Mouse (Mus musculus): ENCODE results near the gene Ap1b1.

Ap1b1 gene

DNA sequence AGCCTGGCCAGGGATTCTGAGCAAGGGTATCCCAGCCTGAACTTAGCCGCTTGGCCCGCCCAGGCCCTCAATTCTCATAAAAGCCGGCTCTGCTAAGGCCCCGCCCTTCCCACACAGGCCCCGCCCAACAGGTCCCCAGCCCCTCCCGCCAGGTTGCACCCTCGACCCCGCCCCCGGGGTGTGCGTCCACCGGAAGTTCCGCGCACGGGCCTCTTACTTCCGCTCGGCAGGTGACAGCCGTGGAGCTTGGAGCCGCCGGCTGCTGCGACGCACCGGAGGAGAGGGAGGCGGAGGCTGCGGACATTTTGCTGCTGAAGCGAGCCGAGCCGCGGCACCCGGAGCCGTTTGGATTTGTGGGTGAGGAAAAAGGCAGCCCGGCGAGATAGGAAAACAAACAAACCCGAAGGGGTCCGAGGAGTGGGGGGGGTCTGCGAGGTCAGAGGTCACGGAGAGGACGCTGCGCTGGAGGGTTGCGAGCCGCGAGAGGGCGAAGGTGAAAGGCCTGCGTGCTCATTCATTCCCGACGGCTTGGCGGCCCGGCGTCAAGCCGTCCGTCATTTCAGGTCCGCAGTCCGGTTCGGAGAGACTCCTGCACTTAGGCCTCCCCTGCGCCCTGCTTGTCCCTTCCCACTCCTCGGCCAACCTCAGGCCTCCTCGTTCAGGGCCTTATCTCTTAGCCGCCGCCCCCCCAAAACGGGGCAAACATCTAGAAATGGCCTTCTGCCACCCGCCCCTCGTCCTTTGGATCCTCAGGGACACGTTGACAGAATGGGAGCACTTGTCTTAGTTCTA is at the start of gene Ap1b1:
Gene Ap1b1, plus strand, starts transcription at position 130 of the 792 bp plus-strand sequence.
- DNase-seq, result peak; percentile 87

DNA sequence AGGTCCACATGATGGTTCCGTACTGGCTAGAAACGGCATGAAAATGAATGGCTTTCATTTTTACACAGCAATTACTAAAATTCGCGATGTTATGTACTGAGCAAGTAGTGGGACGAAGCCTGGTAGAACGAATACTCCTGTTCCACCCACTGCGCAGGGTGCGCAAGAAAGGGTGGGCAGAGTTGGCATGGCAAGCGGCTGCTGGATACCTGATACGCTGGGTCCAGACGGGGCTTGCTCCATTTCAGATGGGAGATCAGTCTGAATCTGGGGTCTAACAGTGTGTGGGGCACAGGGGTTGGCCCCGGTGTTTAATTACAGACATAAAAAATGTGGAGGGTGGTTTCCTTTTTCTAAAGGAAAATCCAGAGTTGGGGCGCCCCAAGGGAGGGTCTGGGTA is 40.1 kb upstream of the Ap1b1 start:
- no peak for DNase-seq

- DNase-seq, result no peak
Measured at GRCm38 (mm10) chr11:4946947-4947812, 39.4 kb upstream of the Ap1b1 start.

DNA sequence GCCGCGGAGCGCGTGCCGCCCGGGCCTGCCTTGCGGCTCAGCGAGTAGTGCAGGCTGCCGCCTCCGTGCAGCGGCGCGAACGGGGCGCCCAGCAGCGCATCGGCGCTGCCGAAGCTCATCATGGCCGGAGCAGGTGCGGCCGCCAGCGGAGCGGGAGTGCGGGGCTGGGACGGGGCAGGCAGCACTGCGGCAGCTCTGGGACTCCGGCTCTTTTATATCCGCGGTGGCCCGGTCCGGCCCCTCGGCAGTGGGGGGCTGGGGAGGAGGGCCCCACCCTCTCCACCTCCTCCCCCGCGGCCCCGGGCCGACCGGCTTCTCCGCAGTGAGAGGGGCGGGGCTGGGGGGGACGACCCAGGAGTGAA is 38.8 kb upstream of the Ap1b1 start, which contains the start of gene Nefh:
Gene Nefh, minus strand, starts transcription at position 252 of the 362 bp plus-strand sequence.
- no peak for DNase-seq

DNA sequence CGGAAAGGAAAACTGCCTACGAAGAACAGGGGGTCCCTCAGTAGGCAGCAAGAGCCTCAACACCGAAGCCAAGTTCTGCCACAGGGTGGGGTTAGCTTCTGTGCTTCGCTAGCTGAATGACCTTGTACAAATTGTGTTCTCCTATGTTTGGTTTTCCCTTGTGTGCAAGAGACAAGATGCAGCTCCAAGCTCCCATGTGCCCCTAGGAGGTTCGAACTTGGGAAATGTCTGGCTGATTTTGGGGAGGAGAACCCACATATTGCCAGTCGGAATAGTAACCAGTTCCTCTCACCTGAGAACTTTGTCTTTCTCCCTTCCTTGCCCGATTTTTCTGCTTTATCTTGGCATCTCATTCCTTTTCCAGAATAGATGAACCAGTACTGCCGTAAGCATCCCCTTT is 37.8 kb upstream of the Ap1b1 start:
- no peak for DNase-seq

DNA sequence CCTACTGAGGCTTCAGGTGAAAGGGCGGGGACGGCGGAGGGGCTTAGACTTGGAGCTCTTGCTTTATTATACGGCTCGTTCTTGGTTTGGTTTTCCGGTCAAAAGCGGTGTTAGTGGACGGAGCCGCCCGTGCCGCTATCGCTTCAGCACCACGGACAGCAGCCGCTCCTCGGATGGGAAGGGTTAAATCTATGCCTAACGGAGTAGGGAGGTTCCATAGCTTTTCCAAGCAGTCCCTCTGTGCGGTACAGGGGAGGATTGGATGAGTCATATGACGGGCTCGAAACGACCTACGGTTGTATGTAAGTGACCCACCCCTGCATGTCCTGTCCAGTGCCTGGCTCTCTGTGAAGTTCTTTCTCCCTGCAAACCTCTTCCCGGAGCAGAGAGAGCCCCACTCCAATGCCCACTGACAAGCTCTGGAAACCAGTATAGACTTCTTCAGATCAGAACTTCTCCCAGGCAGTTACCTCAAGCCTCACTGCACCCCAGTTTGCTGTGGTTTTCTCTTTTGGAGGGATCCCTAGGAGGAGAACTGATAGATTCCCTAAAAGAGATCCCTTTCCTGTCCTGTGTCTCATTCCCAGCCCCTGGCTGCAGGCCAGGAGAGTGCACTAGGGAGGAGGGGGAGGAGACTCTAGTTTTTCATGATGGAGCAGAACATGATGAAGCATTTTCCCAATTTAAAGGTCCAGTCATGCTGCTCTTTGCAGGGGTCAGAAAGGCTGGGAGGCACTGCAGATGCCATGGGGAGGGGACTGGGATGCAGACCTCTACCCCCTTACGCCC is 37.2 kb upstream of the Ap1b1 start:
- no peak for DNase-seq

GRCm38 (mm10) chr11:4953401-4953800 is 33.2 kb upstream of the Ap1b1 start:
- no peak for DNase-seq

DNA sequence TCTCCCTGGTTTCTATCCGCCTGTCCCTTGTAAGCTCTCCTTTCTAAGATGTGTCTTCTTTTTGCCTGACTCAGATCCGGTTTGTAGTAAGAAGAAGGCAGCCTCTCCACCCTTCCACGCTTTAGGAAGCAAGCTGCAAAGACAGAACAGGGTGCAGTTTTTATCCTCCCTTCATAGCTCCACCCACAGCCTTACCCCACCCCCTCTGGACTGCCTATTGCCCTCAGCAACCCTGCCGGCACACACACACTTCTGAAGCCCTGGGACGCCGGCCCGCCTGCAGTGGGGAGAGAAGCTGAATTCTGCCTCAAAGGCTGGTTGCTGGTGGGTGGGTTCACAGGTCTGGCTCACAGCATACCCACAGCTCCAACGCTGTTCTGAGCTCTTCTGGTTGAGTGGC is 32.7 kb upstream of the Ap1b1 start:
- no peak for DNase-seq

DNA sequence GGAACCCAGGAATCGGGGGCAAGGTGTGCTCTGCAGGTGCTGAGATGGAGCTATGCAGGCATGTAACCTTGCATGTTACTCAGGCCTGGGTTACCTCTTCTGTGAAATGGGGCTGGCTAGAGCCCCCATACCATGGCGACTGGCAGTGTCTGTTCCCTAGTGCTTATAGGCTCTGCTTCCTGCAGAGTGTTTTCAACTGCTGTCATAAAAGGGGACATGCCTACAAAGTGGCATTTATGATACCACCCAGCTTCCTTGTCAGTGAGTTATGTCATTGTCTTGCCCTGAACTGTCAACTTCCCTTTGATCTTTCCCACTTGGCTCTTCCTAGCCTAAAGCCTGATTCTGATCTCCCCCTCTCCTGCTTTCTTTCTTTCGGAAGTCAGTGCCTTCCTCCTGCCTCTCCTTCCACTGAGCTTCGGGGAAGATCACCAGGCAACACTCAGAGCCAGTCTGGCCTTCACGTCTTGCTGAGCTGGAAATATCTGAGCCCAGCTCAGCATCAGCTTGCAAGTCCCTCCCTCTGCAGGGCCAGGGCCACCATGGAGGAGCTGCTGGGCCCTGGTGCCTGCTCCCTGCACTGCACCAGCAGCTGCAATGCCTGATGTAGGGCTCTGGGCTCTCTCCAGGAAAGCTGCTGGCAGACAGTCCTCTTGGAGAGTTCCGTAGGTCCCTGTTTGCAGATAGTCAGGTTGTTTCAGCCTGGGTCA is 23.4 kb upstream of the Ap1b1 start:
- DNase-seq, result no peak

DNA sequence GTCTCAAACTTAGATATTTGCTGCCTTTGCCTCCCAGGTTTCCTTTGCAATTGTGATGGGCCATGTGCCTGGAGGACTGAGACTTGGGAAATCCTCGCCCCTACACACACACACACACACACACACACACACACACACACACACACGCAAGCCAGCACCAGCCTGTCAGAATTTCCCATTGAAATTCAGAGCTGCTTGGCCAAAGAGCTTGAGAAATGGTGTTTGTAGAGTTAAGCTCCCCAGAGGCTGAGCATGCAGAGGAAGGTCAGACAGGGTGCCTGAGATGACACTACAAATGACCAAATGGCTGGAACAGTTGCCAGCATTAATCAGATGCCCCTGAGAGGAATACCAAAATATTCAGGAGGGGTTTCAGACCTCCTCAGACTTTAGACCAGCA is 20.3 kb upstream of the Ap1b1 start:
- no peak for DNase-seq

- no peak for DNase-seq
Measured at GRCm38 (mm10) chr11:4966888-4967287, 19.7 kb upstream of the Ap1b1 start.

GRCm38 (mm10) chr11:4967549-4967948 is 19.1 kb upstream of the Ap1b1 start:
- no peak for DNase-seq

- peak; percentile 61 for DNase-seq
Measured at GRCm38 (mm10) chr11:4968376-4968775, 18.2 kb upstream of the Ap1b1 start.

DNA sequence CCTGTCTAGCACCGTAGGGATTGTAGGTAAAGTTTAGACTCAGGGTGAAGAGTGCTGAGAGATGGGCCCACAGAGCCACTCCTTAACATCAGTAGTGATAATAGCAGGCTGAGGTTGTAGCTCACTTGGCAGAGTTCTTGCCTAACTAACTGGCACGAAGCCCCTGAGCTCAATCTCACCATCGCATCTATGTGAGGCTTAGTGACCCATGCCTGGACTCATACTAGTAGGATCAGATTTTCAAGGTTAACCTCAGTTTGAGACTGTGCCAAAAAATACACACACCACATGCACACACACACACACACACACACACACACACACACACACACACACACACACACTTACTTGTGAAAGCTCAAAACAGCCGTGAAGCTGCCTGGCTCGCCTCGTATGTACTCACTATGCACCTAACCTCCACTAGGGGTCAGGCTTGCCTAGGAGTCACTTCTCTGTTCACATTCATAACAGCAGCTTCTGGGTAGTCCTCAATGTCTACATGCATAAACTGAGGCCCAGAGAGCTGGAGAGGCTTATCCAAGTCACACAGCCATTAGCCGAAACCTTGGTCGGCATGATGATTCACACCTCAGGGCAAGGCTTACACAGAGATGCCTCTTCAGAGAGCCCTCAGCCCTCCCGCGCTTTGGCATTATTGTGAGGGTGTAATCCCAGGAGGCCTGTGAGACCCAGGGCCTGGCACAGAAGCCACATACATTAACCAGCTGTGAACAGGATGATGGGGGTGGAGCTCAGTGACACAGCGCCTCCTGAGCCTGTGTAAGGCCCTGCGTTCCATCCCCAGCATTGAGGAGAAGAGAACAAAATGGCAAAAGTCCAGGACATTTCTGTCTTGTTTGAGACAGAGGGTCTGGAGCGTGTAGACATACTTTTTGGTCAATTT is 13.4 kb upstream of the Ap1b1 start:
- DNase-seq, result peak; percentile 65

DNA sequence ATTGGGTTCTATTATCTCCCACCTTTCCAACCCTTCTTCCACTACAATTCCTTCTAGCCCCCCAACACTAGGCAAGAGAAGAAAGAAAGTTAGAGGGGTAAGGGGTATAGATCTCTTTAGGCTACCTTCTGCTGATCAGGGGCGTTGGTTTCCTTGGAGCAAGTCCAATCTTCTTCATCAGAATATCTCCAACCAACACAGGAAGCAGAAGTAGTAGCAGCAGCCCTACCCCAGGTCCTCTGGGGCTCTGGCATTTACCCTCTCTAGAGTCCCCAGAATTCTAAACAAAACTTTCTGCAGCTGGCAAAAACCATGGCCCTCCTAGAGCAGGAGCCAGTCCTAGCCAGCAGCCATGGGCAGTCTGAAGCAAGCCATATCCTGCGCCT is 12.8 kb upstream of the Ap1b1 start:
- no peak for DNase-seq

DNA sequence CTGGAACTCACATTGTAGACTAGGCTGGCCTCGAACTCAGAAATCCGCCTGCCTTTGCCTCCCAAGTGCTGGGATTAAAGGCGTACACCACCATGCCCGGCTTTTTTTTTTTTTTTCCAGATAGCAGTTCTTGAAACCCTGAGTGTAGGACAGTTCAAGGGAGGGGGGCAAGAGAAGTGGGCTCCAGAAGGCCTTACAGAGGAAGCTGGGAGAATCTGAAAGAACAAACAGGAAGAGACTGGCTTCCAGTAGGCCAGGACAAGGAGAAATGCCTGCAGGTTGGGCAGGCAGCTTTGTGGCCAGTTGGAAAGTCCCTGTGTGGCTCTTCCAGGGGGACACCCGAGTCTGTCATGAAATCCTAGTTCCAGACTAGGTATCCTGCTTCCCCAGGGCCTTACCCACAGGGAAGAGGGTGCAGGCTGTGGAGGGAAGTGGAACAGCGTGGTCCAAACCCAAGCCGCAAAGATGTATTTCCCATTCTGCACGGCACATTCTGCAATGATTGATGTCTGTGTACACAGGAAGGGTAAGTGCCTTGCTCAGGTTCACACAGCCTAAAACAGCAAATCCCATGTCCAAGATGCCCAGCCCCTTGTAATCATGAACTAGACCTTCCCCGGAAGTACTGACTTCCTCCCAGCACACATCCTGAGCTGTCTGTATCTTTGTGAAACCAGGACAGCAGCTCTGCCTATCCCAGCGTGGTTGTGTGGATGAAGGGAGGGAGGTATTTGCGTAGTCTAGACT is 12.1 kb upstream of the Ap1b1 start:
- no peak for DNase-seq

DNA sequence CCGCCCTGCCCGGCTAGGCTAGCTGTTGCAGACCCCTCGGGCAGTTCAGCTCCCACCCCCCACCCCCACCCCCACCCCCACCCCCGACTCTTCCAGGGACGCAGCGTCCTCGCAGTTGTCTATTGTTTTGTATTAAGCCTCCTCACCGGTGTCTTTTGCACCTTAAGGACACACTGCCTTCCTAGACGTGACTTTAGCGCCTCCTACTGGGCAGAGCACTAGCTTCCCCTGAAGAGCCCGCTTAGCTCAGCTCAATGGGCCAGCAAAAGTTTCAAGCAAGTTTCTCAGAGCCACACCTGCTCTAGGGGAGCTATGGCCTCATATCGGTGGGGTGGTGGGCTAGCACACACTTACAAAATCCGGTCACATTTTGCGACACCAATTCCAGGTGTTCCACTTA is 11.0 kb upstream of the Ap1b1 start:
- peak; percentile 60 for DNase-seq

- no peak for DNase-seq
Measured at GRCm38 (mm10) chr11:4983010-4983409, 3.6 kb upstream of the Ap1b1 start.

DNA sequence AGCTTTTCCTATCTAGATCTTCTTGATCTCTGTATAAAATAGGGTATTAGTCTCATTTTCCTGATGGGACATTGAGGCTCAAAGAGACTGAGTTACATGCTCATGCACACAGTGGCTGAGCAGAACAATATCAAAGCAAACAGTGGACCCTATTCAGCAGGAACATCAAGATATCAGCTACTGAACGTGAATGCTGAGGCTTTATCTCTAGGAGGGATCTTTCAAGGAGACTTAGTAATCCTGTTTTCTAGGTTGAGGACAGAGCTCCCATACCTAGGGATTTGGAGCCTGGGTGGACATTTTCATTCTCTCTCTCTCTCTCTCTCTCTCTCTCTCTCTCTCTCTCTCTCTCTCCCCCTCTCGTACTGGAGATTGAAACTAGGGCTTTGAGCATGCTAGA is 3.1 kb upstream of the Ap1b1 start:
- no peak for DNase-seq

- peak; percentile 71 for DNase-seq
Measured at GRCm38 (mm10) chr11:4984249-4984648, 2.4 kb upstream of the Ap1b1 start.

- DNase-seq, result no peak
Measured at GRCm38 (mm10) chr11:4984799-4985198, 1.8 kb upstream of the Ap1b1 start.
